In the genomic region with DNA sequence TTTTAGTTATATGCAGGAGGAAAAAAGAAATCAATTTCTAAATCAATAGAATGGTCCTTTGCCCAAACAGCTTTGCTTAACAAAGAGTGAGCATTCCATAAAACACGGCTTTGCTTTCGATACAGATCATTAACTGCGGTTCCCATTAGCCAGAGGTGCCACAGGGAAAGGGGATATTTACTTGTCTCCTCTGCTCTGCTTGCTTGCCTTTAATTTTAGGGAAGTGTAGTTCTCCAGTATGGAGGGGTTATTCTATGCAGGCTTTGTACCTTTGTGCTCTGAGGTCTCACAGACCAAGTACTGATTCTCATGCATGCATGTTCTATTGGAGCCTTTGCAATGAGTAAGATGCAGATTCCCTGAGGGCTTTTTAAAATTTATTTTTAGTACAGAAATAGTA, we compare ENCODE assay signal across 28 mouse cellular contexts.
DNase-seq lines count a peak whose midpoint lies in the region; ATAC-seq lines count a peak whose summit lies in the region.
"Had no signal": no experiment of that assay in that cellular context is flagged by ENCODE, and none has a peak within 500 bp of the region (broad histone marks: within the 10 kb centered on the region; RNA-seq: fewer than 3 reads in every experiment).

No protein-coding gene starts in this region.

- 44% methylated on average over 3 of the region's 3 CpGs for WGBS in kidney, embryonic 15.5 days
- WGBS in neural tube, embryonic 11.5 days = 60% methylated on average over 3 of the region's 3 CpGs
- WGBS in hindbrain, embryonic 16.5 days = 66% methylated on average over 3 of the region's 3 CpGs
- 37% methylated on average over 3 of the region's 3 CpGs for WGBS in neural tube, embryonic 15.5 days

- H3K36me3 ChIP-seq in kidney, embryonic 15.5 days = no peaks in the 10 kb centered on the region
- no peaks in the 10 kb centered on the region for H3K36me3 ChIP-seq in neural tube, embryonic 11.5 days (ENCODE audit: control insufficient read depth, insufficient read depth, low read length)
- no peaks in the 10 kb centered on the region for H3K36me3 ChIP-seq in hindbrain, embryonic 16.5 days (ENCODE audit: control insufficient read depth, insufficient read depth, low read length)
- H3K36me3 ChIP-seq in neural tube, embryonic 15.5 days = no peaks in the 10 kb centered on the region
- H3K36me3 ChIP-seq: embryonic facial prominence, embryonic 13.5 days; heart, embryonic 15.5 days; intestine, embryonic 15.5 days; midbrain, embryonic 12.5 days had no signal

- H3K9me3 ChIP-seq in kidney, embryonic 15.5 days (replicated peaks) = no peaks in the 10 kb centered on the region
- no peaks in the 10 kb centered on the region for H3K9me3 ChIP-seq in neural tube, embryonic 11.5 days (ENCODE audit: control insufficient read depth, low read length)
- H3K9me3 ChIP-seq in hindbrain, embryonic 16.5 days (ENCODE audit: control insufficient read depth, low read length) = no peaks in the 10 kb centered on the region
- H3K9me3 ChIP-seq in neural tube, embryonic 15.5 days (replicated peaks) = no peaks in the 10 kb centered on the region
- H3K9me3 ChIP-seq: embryonic facial prominence, embryonic 13.5 days; forebrain, embryonic 13.5 days; heart, embryonic 15.5 days; intestine, embryonic 15.5 days; midbrain, embryonic 12.5 days had no signal

- H3K4me3 ChIP-seq in kidney, embryonic 15.5 days (replicated peaks) = no peak overlapping the region
- no peak overlapping the region for H3K4me3 ChIP-seq in neural tube, embryonic 11.5 days (ENCODE audit: low read depth, low read length)
- H3K4me3 ChIP-seq in hindbrain, embryonic 16.5 days (ENCODE audit: low read length) = no peak overlapping the region
- H3K4me3 ChIP-seq in neural tube, embryonic 15.5 days (replicated peaks) = no peak overlapping the region
- H3K4me3 ChIP-seq: embryonic facial prominence, embryonic 13.5 days; forebrain, embryonic 13.5 days; gastrocnemius, adult 2 months; heart, embryonic 15.5 days; intestine, embryonic 15.5 days; midbrain, embryonic 12.5 days had no signal

- H3K27ac ChIP-seq in kidney, embryonic 15.5 days = peak overlapping the region; percentile 33
- no peak overlapping the region for H3K27ac ChIP-seq in neural tube, embryonic 11.5 days (ENCODE audit: low read depth, low read length)
- H3K27ac ChIP-seq in hindbrain, embryonic 16.5 days (ENCODE audit: low read depth, low read length) = no peak overlapping the region
- peak overlapping the region; percentile 59 for H3K27ac ChIP-seq in neural tube, embryonic 15.5 days (replicated peaks)
- H3K27ac ChIP-seq: embryonic facial prominence, embryonic 13.5 days; forebrain, embryonic 13.5 days; gastrocnemius, adult 2 months; heart, embryonic 15.5 days; intestine, embryonic 15.5 days; midbrain, embryonic 12.5 days had no signal

- no peaks in the 10 kb centered on the region for H3K27me3 ChIP-seq in kidney, embryonic 15.5 days
- H3K27me3 ChIP-seq in neural tube, embryonic 11.5 days (ENCODE audit: control insufficient read depth, insufficient read depth, low read length) = no peaks in the 10 kb centered on the region
- no peaks in the 10 kb centered on the region for H3K27me3 ChIP-seq in hindbrain, embryonic 16.5 days (replicated peaks; ENCODE audit: control insufficient read depth, insufficient read depth, low read length)
- H3K27me3 ChIP-seq in neural tube, embryonic 15.5 days (replicated peaks) = no peaks in the 10 kb centered on the region
- H3K27me3 ChIP-seq: embryonic facial prominence, embryonic 13.5 days; forebrain, embryonic 13.5 days; heart, embryonic 15.5 days; intestine, embryonic 15.5 days; midbrain, embryonic 12.5 days had no signal

- ATAC-seq in kidney, embryonic 15.5 days (replicated peaks; ENCODE audit: low FRiP score) = peak; percentile 91
- ATAC-seq in neural tube, embryonic 11.5 days (ENCODE audit: insufficient read depth, low FRiP score, low TSS enrichment) = peak; percentile 35; the same call in 1 of the 2 replicates
- ATAC-seq in hindbrain, embryonic 16.5 days = peak; percentile 56
- ATAC-seq in neural tube, embryonic 15.5 days (ENCODE audit: low FRiP score) = peak; percentile 67; the same call in 1 of the 2 replicates
- ATAC-seq: activated CD4-positive, CD25-positive, alpha-beta regulatory T cell, adult 4 months; forebrain, embryonic 13.5 days; intestine, embryonic 15.5 days; liver, postnatal 0 days had no signal

- H3K4me1 ChIP-seq in kidney, embryonic 15.5 days = peaks cover 27% of the 10 kb centered on the region
- H3K4me1 ChIP-seq in neural tube, embryonic 11.5 days (ENCODE audit: control insufficient read depth, insufficient read depth, low read length) = no peaks in the 10 kb centered on the region
- H3K4me1 ChIP-seq in hindbrain, embryonic 16.5 days (ENCODE audit: control insufficient read depth, insufficient read depth, low read depth, low read length) = peaks cover 2% of the 10 kb centered on the region
- peaks cover 6% of the 10 kb centered on the region for H3K4me1 ChIP-seq in neural tube, embryonic 15.5 days
- H3K4me1 ChIP-seq: embryonic facial prominence, embryonic 13.5 days; heart, embryonic 15.5 days; intestine, embryonic 15.5 days; midbrain, embryonic 12.5 days had no signal

- H3K9ac ChIP-seq in kidney, embryonic 15.5 days = no peak overlapping the region
- no peak overlapping the region for H3K9ac ChIP-seq in neural tube, embryonic 11.5 days (ENCODE audit: low read length)
- H3K9ac ChIP-seq in hindbrain, embryonic 16.5 days (ENCODE audit: low read depth, low read length) = no peak overlapping the region
- no peak overlapping the region for H3K9ac ChIP-seq in neural tube, embryonic 15.5 days (replicated peaks)
- H3K9ac ChIP-seq: embryonic facial prominence, embryonic 13.5 days; forebrain, embryonic 13.5 days; heart, embryonic 15.5 days; intestine, embryonic 15.5 days; liver, postnatal 0 days; midbrain, embryonic 12.5 days had no signal

- intact Hi-C loops in gastrocnemius, postnatal 36 days (cut with DNase I) = no loop called here

- no peak for DNase-seq in kidney, postnatal 4 days
- peak; percentile 25 for DNase-seq in neural tube, embryonic 11.5 days (ENCODE audit: low spot score)
- DNase-seq in neural tube, embryonic 10.5 days (ENCODE audit: extremely low spot score, low spot score) = no peak
- no peak for DNase-seq in gastrocnemius, postnatal 36 days
- no peak for DNase-seq in layer of hippocampus, adult 8-10 months (ENCODE audit: low spot score in 2 of 2)
- DNase-seq: adrenal gland, adult 8-10 months; cerebellum, adult 18-20 months; cerebellum, postnatal 14 days; gastrocnemius, adult 2 months; heart, postnatal 4 days; kidney, postnatal 10 days; layer of hippocampus, adult 9-11 months; left cerebral cortex, postnatal 4 days; liver, postnatal 0 days; lung, postnatal 10 days; right cerebral cortex, adult 18-20 months; right cerebral cortex, postnatal 4 days; thymus, postnatal 25 days had no signal

- no peak overlapping the region for H3K4me2 ChIP-seq in kidney, embryonic 15.5 days
- no peak overlapping the region for H3K4me2 ChIP-seq in neural tube, embryonic 11.5 days (ENCODE audit: low read depth)
- no peak overlapping the region for H3K4me2 ChIP-seq in hindbrain, embryonic 16.5 days (ENCODE audit: low read length)
- no peak overlapping the region for H3K4me2 ChIP-seq in neural tube, embryonic 15.5 days
- H3K4me2 ChIP-seq: embryonic facial prominence, embryonic 13.5 days; forebrain, embryonic 13.5 days; heart, embryonic 15.5 days; intestine, embryonic 15.5 days; liver, embryonic 11.5 days; midbrain, embryonic 12.5 days had no signal

Comparison
In these comparisons a context has a peak if more than half of its experiments do, and no peak if none do; other contexts are left out.
1. H3K27ac ChIP-seq: peak in kidney, embryonic 15.5 days (single experiment) and neural tube, embryonic 15.5 days (single experiment); none in neural tube, embryonic 11.5 days (single experiment) and hindbrain, embryonic 16.5 days (single experiment).
2. ATAC-seq: peak in every context shown above with its lines; median percentile 91 in kidney, embryonic 15.5 days; 67 in neural tube, embryonic 15.5 days; 56 in hindbrain, embryonic 16.5 days; 35 in neural tube, embryonic 11.5 days.